Mouse (Mus musculus) heart, embryonic 14.5 days (tissue): ENCODE results near the gene Hoxc4. TPM values are rescaled to one million over a fixed set of nuclear protein-coding genes. Genes with fewer than 3 reads are reported as not detected.

Source experiments
- ATAC-seq: fragments of 200-750 bp; cut with Nextera tagmentation; 2 replicates; pipeline ENCODE4 v1.8.0; 2017; ENCODE audit warnings: low read depth, moderate TSS enrichment; ENCODE audit not compliant: insufficient number of reproducible peaks, insufficient read depth, low FRiP score
- H3K27ac ChIP-seq, 2 experiments: fragments of 200-500 bp in 1 of 2; fragments of 300-500 bp in 1 of 2; sonication (generic) in 1 of 2; replicated peaks in 1 of 2; 2 replicates each; pipeline ENCODE4 v1.5.1; 2012 to 2014; ENCODE audit warnings: low read depth in 2 of 2, low read length in 2 of 2, control low read depth in 1 of 2, mild to moderate bottlenecking in 1 of 2, mixed read lengths in 1 of 2; ENCODE audit not compliant: control insufficient read depth in 1 of 2, insufficient read depth in 1 of 2
- H3K27me3 ChIP-seq: fragments of 300-500 bp; sonication (generic); 2 replicates; pipeline ENCODE4 v1.6.1; 2014; ENCODE audit warnings: mild to moderate bottlenecking, low read length, control low read depth; ENCODE audit not compliant: control insufficient read depth, insufficient read depth
- H3K36me3 ChIP-seq: fragments of 300-500 bp; sonication (generic); 2 replicates; pipeline ENCODE4 v1.6.1; 2014; ENCODE audit warnings: mild to moderate bottlenecking, control low read depth, low read length, mixed read lengths; ENCODE audit not compliant: control insufficient read depth, insufficient read depth
- H3K4me1 ChIP-seq, 2 experiments: fragments of 200-500 bp in 1 of 2; fragments of 300-500 bp in 1 of 2; sonication (generic) in 1 of 2; 2 replicates each; pipeline ENCODE4 v1.6.1; 2012 to 2014; ENCODE audit warnings: low read length in 2 of 2, control low read depth in 1 of 2, mixed read lengths in 1 of 2; ENCODE audit not compliant: control insufficient read depth in 2 of 2, insufficient read depth in 2 of 2
- H3K4me2 ChIP-seq: fragments of 300-500 bp; sonication (generic); 2 replicates; pipeline ENCODE4 v1.6.1; 2014; ENCODE audit warnings: mild to moderate bottlenecking, low read length
- H3K4me3 ChIP-seq, 2 experiments: fragments of 200-500 bp in 1 of 2; fragments of 300-500 bp in 1 of 2; sonication (generic) in 1 of 2; 2 replicates each; pipeline ENCODE4 v1.5.1; 2012 to 2014; ENCODE audit warnings: low read length in 2 of 2, mild to moderate bottlenecking in 2 of 2, control low read depth in 1 of 2, low read depth in 1 of 2, moderate library complexity in 1 of 2; ENCODE audit not compliant: control insufficient read depth in 1 of 2, insufficient read depth in 1 of 2
- H3K9ac ChIP-seq: fragments of 300-500 bp; sonication (generic); 2 replicates; pipeline ENCODE4 v1.6.1; 2014; ENCODE audit warnings: mild to moderate bottlenecking, low read length
- H3K9me3 ChIP-seq: fragments of 300-500 bp; sonication (generic); 2 replicates; pipeline ENCODE4 v1.6.1; 2016; ENCODE audit warnings: low read length, control low read depth; ENCODE audit not compliant: control insufficient read depth
- WGBS: fragments of 180-500 bp; shearing (Covaris S2); extraction: QIAGEN DNeasy Blood & Tissue Kit; methylation state at CpG from one replicate; pipeline ENCODE4 v1.1.7; 2014; 5-methylcytosine and 5-hydroxymethylcytosine counted together
- polyA plus RNA-seq: library from polyadenylated mRNA; unstranded; fragments of >200 nt; fragmentation: Nextera tagmentation; extraction: Ambion mirVana; gene quantifications from 2 replicates; pipeline ENCODE4 v1.2.1, GENCODE M21; 2014

The Hoxc4 gene
- polyA plus RNA-seq, 1 experiment from 2014 or later = 0.30 TPM

GRCm38 (mm10) chr15:103042209-103042608, 23.5 kb downstream of the Hoxc4 start:
- Histone ChIP-seq H3K36me3 (no peaks in the 10 kb centered on the region), H3K9ac (no peak overlapping the region), H3K4me2 (no peak overlapping the region), H3K27ac (no peak overlapping the region), H3K4me1 (no peaks in the 10 kb centered on the region), H3K9me3 (no peaks in the 10 kb centered on the region), H3K4me3 (no peak overlapping the region), H3K27me3 (peaks cover 99% of the 10 kb centered on the region)
- 7% methylated on average over 1 of the region's 1 CpGs for WGBS
- ATAC-seq = no peak

GRCm38 (mm10) chr15:103051670-103052069, 32.9 kb downstream of the Hoxc4 start:
- H3K27ac ChIP-seq = no peak overlapping the region
- peaks cover 93% of the 10 kb centered on the region for H3K27me3 ChIP-seq
- no peak overlapping the region for H3K4me2 ChIP-seq
- WGBS = 77% methylated on average over 2 of the region's 2 CpGs
- no peak overlapping the region for H3K4me3 ChIP-seq
- no peak overlapping the region for H3K9ac ChIP-seq
- H3K9me3 ChIP-seq = no peaks in the 10 kb centered on the region
- no peaks in the 10 kb centered on the region for H3K36me3 ChIP-seq
- H3K4me1 ChIP-seq = no peaks in the 10 kb centered on the region
- ATAC-seq = no peak

- H3K36me3 ChIP-seq = no peaks in the 10 kb centered on the region
- H3K27ac ChIP-seq = no peak overlapping the region
- H3K4me3 ChIP-seq = no peak overlapping the region
- H3K4me2 ChIP-seq = no peak overlapping the region
- H3K9me3 ChIP-seq = no peaks in the 10 kb centered on the region
- no peak overlapping the region for H3K9ac ChIP-seq
- H3K4me1 ChIP-seq = no peaks in the 10 kb centered on the region
- ATAC-seq = no peak
- peaks cover 93% of the 10 kb centered on the region for H3K27me3 ChIP-seq
These were observed 34.5 kb downstream of the Hoxc4 start for GRCm38 (mm10) chr15:103053210-103053609.

DNA sequence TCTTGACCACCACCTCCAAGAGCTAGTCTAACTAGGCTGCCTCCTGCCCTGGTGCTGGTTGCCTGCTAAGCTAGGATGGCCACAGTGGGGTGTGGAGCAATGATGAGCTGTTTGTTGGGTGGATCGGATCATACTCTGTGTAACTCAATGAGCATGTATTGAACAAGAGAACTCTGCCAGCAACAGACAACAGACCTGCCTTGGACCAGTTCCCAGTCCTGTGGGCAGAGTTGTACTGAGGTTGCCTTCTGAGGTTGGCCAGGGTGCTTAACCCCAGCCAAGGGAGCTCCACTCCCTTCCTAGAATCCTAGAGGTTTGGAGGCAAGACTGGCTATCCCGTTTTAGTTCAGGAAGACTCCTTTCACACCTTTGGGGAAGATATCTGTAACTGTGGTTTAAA, 37.7 kb downstream of the Hoxc4 start:
- 28% methylated on average over 2 of the region's 2 CpGs for WGBS
- Histone ChIP-seq H3K9ac (no peak overlapping the region), H3K27ac (no peak overlapping the region), H3K9me3 (no peaks in the 10 kb centered on the region), H3K4me1 (no peaks in the 10 kb centered on the region; a peak in 1 of 4 replicates), H3K4me2 (no peak overlapping the region), H3K4me3 (no peak overlapping the region), H3K27me3 (peaks cover 92% of the 10 kb centered on the region), H3K36me3 (no peaks in the 10 kb centered on the region)
- no peak for ATAC-seq

- WGBS = 4% methylated on average over 12 of the region's 12 CpGs
- no peaks in the 10 kb centered on the region for H3K36me3 ChIP-seq
- no peaks in the 10 kb centered on the region; a peak in 1 of 4 replicates for H3K4me1 ChIP-seq
- H3K27me3 ChIP-seq = peaks cover 97% of the 10 kb centered on the region
- H3K4me3 ChIP-seq = no peak overlapping the region
- no peak overlapping the region for H3K27ac ChIP-seq
- H3K9me3 ChIP-seq = no peaks in the 10 kb centered on the region
- H3K4me2 ChIP-seq = no peak overlapping the region
- ATAC-seq = no peak
- no peak overlapping the region for H3K9ac ChIP-seq
These were observed 40.0 kb downstream of the Hoxc4 start for GRCm38 (mm10) chr15:103058715-103059114.

DNA sequence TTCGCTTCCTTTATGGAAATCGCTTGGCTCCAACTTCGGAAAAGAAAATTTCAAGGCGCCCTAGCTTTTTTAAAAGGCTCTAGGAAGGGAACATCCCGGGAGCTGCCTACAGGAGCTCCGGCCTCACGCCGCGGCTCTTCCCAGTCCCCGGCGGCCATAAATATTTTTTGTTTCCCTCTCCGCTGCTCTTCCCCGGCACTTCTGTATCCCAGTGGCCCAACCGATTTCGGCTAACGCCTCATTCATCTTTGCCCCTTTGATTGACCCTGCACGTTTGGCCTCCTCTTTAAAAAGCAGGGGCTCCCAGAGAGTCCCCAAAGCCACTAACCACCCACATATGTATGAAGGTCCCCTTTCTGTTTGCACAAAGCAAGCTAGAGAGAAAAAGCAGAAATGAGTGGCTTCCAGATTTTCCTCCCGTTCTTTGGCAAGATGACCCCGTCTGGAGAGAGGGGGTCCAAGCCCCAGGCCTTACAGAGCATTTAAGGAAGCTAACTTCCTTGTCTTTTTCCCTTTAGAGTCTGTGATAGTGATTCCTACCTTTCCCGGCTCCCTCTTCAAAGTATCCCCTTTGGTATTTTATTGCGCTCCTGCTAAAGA, 40.8 kb downstream of the Hoxc4 start:
- Histone ChIP-seq H3K9ac (no peak overlapping the region), H3K27me3 (peaks cover 97% of the 10 kb centered on the region), H3K27ac (no peak overlapping the region), H3K4me1 (no peaks in the 10 kb centered on the region; a peak in 1 of 4 replicates), H3K9me3 (no peaks in the 10 kb centered on the region), H3K4me3 (no peak overlapping the region), H3K36me3 (no peaks in the 10 kb centered on the region), H3K4me2 (no peak overlapping the region)
- ATAC-seq = no peak
- 3% methylated on average over 21 of the region's 21 CpGs for WGBS

GRCm38 (mm10) chr15:103060021-103060340, 41.2 kb downstream of the Hoxc4 start:
- WGBS = 9% methylated on average over 11 of the region's 11 CpGs
- ATAC-seq = no peak
- H3K4me1 ChIP-seq = no peaks in the 10 kb centered on the region; a peak in 1 of 4 replicates
- no peak overlapping the region for H3K4me3 ChIP-seq
- peaks cover 95% of the 10 kb centered on the region for H3K27me3 ChIP-seq
- H3K36me3 ChIP-seq = no peaks in the 10 kb centered on the region
- no peak overlapping the region for H3K9ac ChIP-seq
- no peaks in the 10 kb centered on the region for H3K9me3 ChIP-seq
- H3K27ac ChIP-seq = no peak overlapping the region
- H3K4me2 ChIP-seq = no peak overlapping the region
